ENCODE assay signal across 8 mouse cellular contexts in genomic region chr17:6779632-6780031, GRCm38 (mm10). TPM values are rescaled to one million over a fixed set of nuclear protein-coding genes. Genes with fewer than 3 reads are reported as not detected.
A peak's percentile ranks its signal among the peaks of the same experiment; 100 is the strongest.
DNase-seq lines count a peak whose midpoint lies in the region; ATAC-seq and TF ChIP-seq lines count a peak whose summit lies in the region.

No protein-coding gene starts in this region.

- no peaks in the 10 kb centered on the region; the same call in 1 of the 2 replicates for H3K36me3 ChIP-seq in limb, embryonic 13.5 days
- no peaks in the 10 kb centered on the region for H3K36me3 ChIP-seq in stomach, postnatal 0 days (ENCODE audit: control insufficient read depth, insufficient read depth, low read length)

- peak; percentile 28 for DNase-seq in embryo, embryonic 10 days (ENCODE audit: low spot score)
- DNase-seq in embryo, embryonic 9.5 days (ENCODE audit: extremely low spot score), result no peak
- DNase-seq in thymus, postnatal 4 days, result peak; percentile 33
- no peak for DNase-seq in thymus, postnatal 36 days
- peak; percentile 53 for DNase-seq in stomach, postnatal 0 days (ENCODE audit: low spot score)
- DNase-seq in spleen, postnatal 4 days (ENCODE audit: low spot score in 2 of 2), result no peak
- no peak for DNase-seq in gastrocnemius, postnatal 25 days

- H3K4me3 ChIP-seq in limb, embryonic 13.5 days, result peak overlapping the region; percentile 49; the same call in 1 of the 2 replicates
- H3K4me3 ChIP-seq in stomach, postnatal 0 days (ENCODE audit: low read depth, low read length), result peak overlapping the region; percentile 83

- H3K27me3 ChIP-seq in limb, embryonic 13.5 days, result peaks cover 22% of the 10 kb centered on the region
- no peaks in the 10 kb centered on the region for H3K27me3 ChIP-seq in stomach, postnatal 0 days (ENCODE audit: control insufficient read depth, insufficient read depth, low read length)

- H3K9ac ChIP-seq in limb, embryonic 13.5 days, result no peak overlapping the region; the same call in 1 of the 2 replicates
- peak overlapping the region; percentile 58 for H3K9ac ChIP-seq in stomach, postnatal 0 days (ENCODE audit: low read length)

- peak overlapping the region; percentile 74 for H3K4me2 ChIP-seq in limb, embryonic 13.5 days (replicated peaks)
- H3K4me2 ChIP-seq in stomach, postnatal 0 days (replicated peaks; ENCODE audit: low read depth), result peak overlapping the region; percentile 92

- TF ChIP-seq CTCF in stomach, postnatal 0 days (IDR thresholded peaks at IDR 0.05; ENCODE audit: low read depth), result no peak

- ATAC-seq in limb, embryonic 13.5 days (ENCODE audit: low FRiP score, low read depth), result no peak
- ATAC-seq in stomach, postnatal 0 days (ENCODE audit: low FRiP score, low TSS enrichment), result no peak

- H3K27ac ChIP-seq in limb, embryonic 13.5 days, result peak overlapping the region; percentile 73
- peak overlapping the region; percentile 45 for H3K27ac ChIP-seq in stomach, postnatal 0 days (replicated peaks)

- no peak for TF ChIP-seq EP300 in stomach, postnatal 0 days (optimal IDR thresholded peaks at IDR 0.05)

- WGBS in limb, embryonic 13.5 days, result 14% methylated on average over 7 of the region's 7 CpGs
- 23% methylated on average over 7 of the region's 7 CpGs for WGBS in stomach, postnatal 0 days

- H3K4me1 ChIP-seq in limb, embryonic 13.5 days, result peaks cover 54% of the 10 kb centered on the region
- H3K4me1 ChIP-seq in stomach, postnatal 0 days (replicated peaks; ENCODE audit: control insufficient read depth, insufficient read depth), result no peaks in the 10 kb centered on the region

- H3K9me3 ChIP-seq in limb, embryonic 13.5 days, result no peaks in the 10 kb centered on the region
- no peaks in the 10 kb centered on the region for H3K9me3 ChIP-seq in stomach, postnatal 0 days (ENCODE audit: control insufficient read depth, low read length)

RNA-seq across cellular contexts. Expression of gene Ezr, which starts 3.0 kb away (rescaled TPM):
- 47.5 and 51.9 TPM in 2 replicates for polyA plus RNA-seq in limb, embryonic 13.5 days (2015; fragmentation: Nextera tagmentation; extraction: Ambion mirVana)
- polyA plus RNA-seq in stomach, postnatal 0 days (2015; fragmentation: Nextera tagmentation; extraction: Ambion mirVana), result 289 and 299 TPM in 2 replicates
- 1 to 10 TPM; 2.2 to 2.9 TPM for total RNA-seq in gastrocnemius, postnatal 25 days (2021)

Comparison
In these comparisons a context has a peak if more than half of its experiments do, and no peak if none do; other contexts are left out.
1. DNase-seq: peak in embryo, embryonic 10 days (single experiment), thymus, postnatal 4 days (single experiment) and stomach, postnatal 0 days (single experiment); none in embryo, embryonic 9.5 days (single experiment), thymus, postnatal 36 days (0 of 2), spleen, postnatal 4 days (0 of 2) and gastrocnemius, postnatal 25 days (single experiment).